In the genomic region with DNA sequence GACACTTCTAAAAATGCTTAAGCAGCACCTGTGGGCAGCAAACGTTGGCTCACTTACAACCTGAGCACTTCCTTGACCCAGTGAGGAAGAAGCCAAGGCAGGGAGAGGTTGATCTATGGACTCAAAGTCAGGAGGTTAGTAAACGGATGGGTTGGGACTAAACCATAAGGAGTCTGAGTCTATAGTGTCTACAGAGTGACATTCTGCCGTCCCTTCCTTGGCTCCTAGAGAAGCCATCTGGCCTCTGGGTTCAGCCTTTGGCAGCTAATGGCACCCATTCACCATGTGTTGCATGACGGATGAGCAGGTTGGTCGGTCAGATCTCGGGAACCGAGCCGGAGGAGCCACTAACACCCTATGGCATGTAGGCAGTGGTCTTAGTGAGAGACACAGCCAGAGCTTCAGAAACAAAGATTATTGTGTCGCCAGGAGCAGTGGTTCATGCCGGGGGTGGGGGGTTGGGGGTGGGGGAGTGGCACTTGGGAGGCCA, we compare ENCODE assay signal across 14 mouse cellular contexts. TPM values are rescaled to one million over a fixed set of nuclear protein-coding genes. Genes with fewer than 3 reads are reported as not detected.
DNase-seq lines count a peak whose midpoint lies in the region; ATAC-seq and TF ChIP-seq lines count a peak whose summit lies in the region.
"Had no signal": no experiment of that assay in that cellular context is flagged by ENCODE, and none has a peak within 500 bp of the region (broad histone marks: within the 10 kb centered on the region; RNA-seq: fewer than 3 reads in every experiment).

No protein-coding gene starts in this region.

- TF ChIP-seq CTCF in lung, postnatal 0 days (IDR thresholded peaks at IDR 0.05), result no peak

- DNase-seq in hindbrain, embryonic 14.5 days (ENCODE audit: low spot score), result no peak
- DNase-seq in lung, postnatal 0 days (ENCODE audit: low spot score), result no peak
- no peak for DNase-seq in lung, postnatal 25 days (ENCODE audit: low spot score)
- no peak for DNase-seq in left cerebral cortex, postnatal 36 days (ENCODE audit: low spot score in 2 of 2)
- no peak for DNase-seq in thymus, postnatal 36 days
- DNase-seq: B cell, adult 2 months; right cerebral cortex, postnatal 14 days had no signal

- H3K9ac ChIP-seq in hindbrain, embryonic 12.5 days, result peak overlapping the region; percentile 15; the same call in 1 of the 2 replicates
- no peak overlapping the region for H3K9ac ChIP-seq in hindbrain, embryonic 14.5 days
- H3K9ac ChIP-seq in lung, postnatal 0 days (replicated peaks; ENCODE audit: low read depth), result no peak overlapping the region; the same call in 1 of the 2 replicates
- no peak overlapping the region for H3K9ac ChIP-seq in intestine, embryonic 15.5 days
- H3K9ac ChIP-seq in stomach, embryonic 15.5 days, result no peak overlapping the region
- H3K9ac ChIP-seq: embryonic facial prominence, embryonic 15.5 days; limb, embryonic 12.5 days had no signal

- H3K27ac ChIP-seq in hindbrain, embryonic 12.5 days, result no peak overlapping the region
- no peak overlapping the region for H3K27ac ChIP-seq in hindbrain, embryonic 14.5 days
- peak overlapping the region; percentile 77 for H3K27ac ChIP-seq in lung, postnatal 0 days (ENCODE audit: low read length)
- H3K27ac ChIP-seq in intestine, embryonic 15.5 days, result peak overlapping the region; percentile 61
- peak overlapping the region; percentile 90 for H3K27ac ChIP-seq in stomach, embryonic 15.5 days
- H3K27ac ChIP-seq: embryonic facial prominence, embryonic 15.5 days; limb, embryonic 12.5 days had no signal

- no peaks in the 10 kb centered on the region for H3K36me3 ChIP-seq in hindbrain, embryonic 12.5 days
- no peaks in the 10 kb centered on the region for H3K36me3 ChIP-seq in hindbrain, embryonic 14.5 days (replicated peaks; ENCODE audit: control insufficient read depth, insufficient read depth)
- H3K36me3 ChIP-seq in lung, postnatal 0 days (ENCODE audit: insufficient read depth, low read length), result no peaks in the 10 kb centered on the region
- no peaks in the 10 kb centered on the region for H3K36me3 ChIP-seq in intestine, embryonic 15.5 days
- no peaks in the 10 kb centered on the region for H3K36me3 ChIP-seq in stomach, embryonic 15.5 days
- H3K36me3 ChIP-seq: embryonic facial prominence, embryonic 15.5 days; limb, embryonic 12.5 days; midbrain, embryonic 10.5 days had no signal

- H3K9me3 ChIP-seq in hindbrain, embryonic 12.5 days (replicated peaks), result no peaks in the 10 kb centered on the region
- H3K9me3 ChIP-seq in hindbrain, embryonic 14.5 days (ENCODE audit: control insufficient read depth, low read length), result no peaks in the 10 kb centered on the region
- no peaks in the 10 kb centered on the region for H3K9me3 ChIP-seq in lung, postnatal 0 days (ENCODE audit: low read length)
- no peaks in the 10 kb centered on the region for H3K9me3 ChIP-seq in intestine, embryonic 15.5 days
- no peaks in the 10 kb centered on the region for H3K9me3 ChIP-seq in stomach, embryonic 15.5 days
- H3K9me3 ChIP-seq: embryonic facial prominence, embryonic 15.5 days; limb, embryonic 12.5 days; midbrain, embryonic 10.5 days had no signal

- 81% methylated on average over 10 of the region's 10 CpGs for WGBS in hindbrain, embryonic 12.5 days
- WGBS in hindbrain, embryonic 14.5 days, result 70% methylated on average over 10 of the region's 10 CpGs
- whole genome bisulfite sequencing in lung, postnatal 0 days, result 55% methylated on average over 10 of the region's 10 CpGs
- WGBS in intestine, embryonic 15.5 days, result 73% methylated on average over 10 of the region's 10 CpGs
- 64% methylated on average over 10 of the region's 10 CpGs for WGBS in stomach, embryonic 15.5 days

- ATAC-seq in hindbrain, embryonic 12.5 days (ENCODE audit: low FRiP score), result no peak
- no peak for ATAC-seq in hindbrain, embryonic 14.5 days (ENCODE audit: low FRiP score)
- ATAC-seq in lung, postnatal 0 days, result no peak
- ATAC-seq in intestine, embryonic 15.5 days, result no peak
- no peak for ATAC-seq in stomach, embryonic 15.5 days (ENCODE audit: insufficient read depth, low FRiP score, low read depth)

- H3K4me3 ChIP-seq in hindbrain, embryonic 12.5 days, result no peak overlapping the region
- H3K4me3 ChIP-seq in hindbrain, embryonic 14.5 days (replicated peaks; ENCODE audit: low read length), result no peak overlapping the region
- no peak overlapping the region for H3K4me3 ChIP-seq in lung, postnatal 0 days (ENCODE audit: low read depth, low read length)
- no peak overlapping the region for H3K4me3 ChIP-seq in intestine, embryonic 15.5 days (replicated peaks)
- H3K4me3 ChIP-seq in stomach, embryonic 15.5 days (replicated peaks), result no peak overlapping the region
- H3K4me3 ChIP-seq: embryonic facial prominence, embryonic 15.5 days; limb, embryonic 12.5 days; midbrain, embryonic 10.5 days had no signal

- no peak overlapping the region for H3K4me2 ChIP-seq in hindbrain, embryonic 12.5 days (replicated peaks)
- no peak overlapping the region for H3K4me2 ChIP-seq in hindbrain, embryonic 14.5 days (replicated peaks)
- no peak overlapping the region for H3K4me2 ChIP-seq in lung, postnatal 0 days (replicated peaks; ENCODE audit: low read depth, low read length)
- no peak overlapping the region for H3K4me2 ChIP-seq in intestine, embryonic 15.5 days (replicated peaks)
- no peak overlapping the region for H3K4me2 ChIP-seq in stomach, embryonic 15.5 days
- H3K4me2 ChIP-seq: embryonic facial prominence, embryonic 15.5 days; limb, embryonic 12.5 days had no signal

- peaks cover 35% of the 10 kb centered on the region for H3K4me1 ChIP-seq in hindbrain, embryonic 12.5 days
- H3K4me1 ChIP-seq in hindbrain, embryonic 14.5 days (replicated peaks; ENCODE audit: control insufficient read depth, insufficient read depth, low read length), result peaks cover 25% of the 10 kb centered on the region
- H3K4me1 ChIP-seq in lung, postnatal 0 days (ENCODE audit: insufficient read depth, low read depth, low read length), result peaks cover 8% of the 10 kb centered on the region; the same call in 1 of the 2 replicates
- H3K4me1 ChIP-seq in intestine, embryonic 15.5 days (replicated peaks), result peaks cover 35% of the 10 kb centered on the region
- H3K4me1 ChIP-seq in stomach, embryonic 15.5 days, result peaks cover 27% of the 10 kb centered on the region

- no peak for TF ChIP-seq EP300 in lung, postnatal 0 days (IDR thresholded peaks at IDR 0.05)

- intact Hi-C loops in left cerebral cortex, postnatal 36 days (cut with DNase I), result loop anchor here (2.0 to 10.0 kb wide), 2 partner anchors 19 to 359 kb away; a partner anchor contains a TSS

- peaks cover 13% of the 10 kb centered on the region for H3K27me3 ChIP-seq in hindbrain, embryonic 12.5 days
- H3K27me3 ChIP-seq in hindbrain, embryonic 14.5 days (ENCODE audit: control insufficient read depth, insufficient read depth, low read length), result no peaks in the 10 kb centered on the region
- no peaks in the 10 kb centered on the region for H3K27me3 ChIP-seq in lung, postnatal 0 days (replicated peaks; ENCODE audit: insufficient read depth, low read length)
- H3K27me3 ChIP-seq in intestine, embryonic 15.5 days (replicated peaks), result no peaks in the 10 kb centered on the region
- no peaks in the 10 kb centered on the region for H3K27me3 ChIP-seq in stomach, embryonic 15.5 days (replicated peaks)
- H3K27me3 ChIP-seq: embryonic facial prominence, embryonic 15.5 days; limb, embryonic 12.5 days had no signal

RNA-seq across cellular contexts. Expression of a gene that starts 2.2 kb away (rescaled TPM):
- polyA plus RNA-seq in hindbrain, embryonic 12.5 days (2016; fragmentation: Nextera tagmentation; extraction: Ambion mirVana), result 11.6 and 13.0 TPM in 2 replicates
- 9.5 and 11.0 TPM in 2 replicates for polyA plus RNA-seq in hindbrain, embryonic 14.5 days (2014; fragmentation: Nextera tagmentation; extraction: Ambion mirVana)
- polyA plus RNA-seq in lung, postnatal 0 days (2015; fragmentation: Nextera tagmentation; extraction: Ambion mirVana), result 19.1 and 21.5 TPM in 2 replicates
- polyA plus RNA-seq in intestine, embryonic 15.5 days (2015; fragmentation: Nextera tagmentation; extraction: Ambion mirVana), result 22.0 and 22.3 TPM in 2 replicates
- 23.9 and 25.0 TPM in 2 replicates for polyA plus RNA-seq in stomach, embryonic 15.5 days (2015; fragmentation: Nextera tagmentation; extraction: Ambion mirVana)
- 1 to 10 TPM; 2.0 to 2.5 TPM for total RNA-seq in left cerebral cortex, postnatal 36 days (2021)

RNA-seq across cellular contexts. Expression of a gene that starts 11.1 kb away (rescaled TPM):
- polyA plus RNA-seq in hindbrain, embryonic 12.5 days (2016; fragmentation: Nextera tagmentation; extraction: Ambion mirVana), result 0.09 and 0.57 TPM in 2 replicates
- polyA plus RNA-seq in hindbrain, embryonic 14.5 days (2014; fragmentation: Nextera tagmentation; extraction: Ambion mirVana), result 0.34 and 0.64 TPM in 2 replicates
- 0.06 and 0.10 TPM in 2 replicates for polyA plus RNA-seq in lung, postnatal 0 days (2015; fragmentation: Nextera tagmentation; extraction: Ambion mirVana)
- 0.23 and 0.24 TPM in 2 replicates for polyA plus RNA-seq in intestine, embryonic 15.5 days (2015; fragmentation: Nextera tagmentation; extraction: Ambion mirVana)
- 0.18 and 0.44 TPM in 2 replicates for polyA plus RNA-seq in stomach, embryonic 15.5 days (2015; fragmentation: Nextera tagmentation; extraction: Ambion mirVana)
- total RNA-seq in left cerebral cortex, postnatal 36 days (2021), result 10 to 100 TPM; 21.3 to 22.4 TPM
- total RNA-seq: MEL had no signal
- polyA plus RNA-seq: embryonic facial prominence, embryonic 15.5 days had no signal

RNA-seq across cellular contexts. Expression of a gene that starts 38.3 kb away (rescaled TPM):
- polyA plus RNA-seq in hindbrain, embryonic 12.5 days (2016; fragmentation: Nextera tagmentation; extraction: Ambion mirVana), result 0.07 and 0.14 TPM in 2 replicates
- polyA plus RNA-seq in hindbrain, embryonic 14.5 days (2014; fragmentation: Nextera tagmentation; extraction: Ambion mirVana), result 0.14 and 0.20 TPM in 2 replicates
- polyA plus RNA-seq in lung, postnatal 0 days (2015; fragmentation: Nextera tagmentation; extraction: Ambion mirVana), result 0.63 and 0.67 TPM in 2 replicates
- polyA plus RNA-seq in intestine, embryonic 15.5 days (2015; fragmentation: Nextera tagmentation; extraction: Ambion mirVana), result 1.2 and 1.4 TPM in 2 replicates
- 0.53 and 0.69 TPM in 2 replicates for polyA plus RNA-seq in stomach, embryonic 15.5 days (2015; fragmentation: Nextera tagmentation; extraction: Ambion mirVana)
- total RNA-seq in left cerebral cortex, postnatal 36 days (2021), result under 1 TPM; 0.16 to 0.20 TPM
- polyA plus RNA-seq: midbrain, embryonic 10.5 days had no signal

RNA-seq across cellular contexts. Expression of a gene that starts 39.2 kb away (rescaled TPM):
- polyA plus RNA-seq in hindbrain, embryonic 12.5 days (2016; fragmentation: Nextera tagmentation; extraction: Ambion mirVana), result 4.9 and 5.7 TPM in 2 replicates
- polyA plus RNA-seq in hindbrain, embryonic 14.5 days (2014; fragmentation: Nextera tagmentation; extraction: Ambion mirVana), result 6.3 and 8.1 TPM in 2 replicates
- 29.7 and 32.1 TPM in 2 replicates for polyA plus RNA-seq in lung, postnatal 0 days (2015; fragmentation: Nextera tagmentation; extraction: Ambion mirVana)
- polyA plus RNA-seq in intestine, embryonic 15.5 days (2015; fragmentation: Nextera tagmentation; extraction: Ambion mirVana), result 15.7 and 21.4 TPM in 2 replicates
- polyA plus RNA-seq in stomach, embryonic 15.5 days (2015; fragmentation: Nextera tagmentation; extraction: Ambion mirVana), result 26.5 and 36.5 TPM in 2 replicates
- 1 to 10 TPM; 2.7 to 4.3 TPM for total RNA-seq in left cerebral cortex, postnatal 36 days (2021)

Comparison
In these comparisons a context has a peak if more than half of its experiments do, and no peak if none do; other contexts are left out.
1. H3K27ac ChIP-seq: peak in lung, postnatal 0 days (single experiment), intestine, embryonic 15.5 days (single experiment) and stomach, embryonic 15.5 days (single experiment); none in hindbrain, embryonic 12.5 days (single experiment) and hindbrain, embryonic 14.5 days (single experiment).